Mouse (Mus musculus) left cerebral cortex, postnatal 14 days (tissue): Measurements from ENCODE around the gene Spindoc. TPM values are rescaled to one million over a fixed set of nuclear protein-coding genes. Genes with fewer than 3 reads are reported as not detected.

Experiments used
- DNase-seq, 2 experiments: peaks; one replicate each; pipeline ENCODE4 v3.0.0; 2021 to 2022; ENCODE audit warnings: low spot score in 2 of 2, mixed read lengths in 1 of 2
- intact Hi-C: fragments of 180-260 bp; cut with DNase I; formaldehyde crosslinking; loops from one replicate; pipeline ENCODE4 v1.15.1; 2025
- total RNA-seq, 2 experiments: library from RNA; stranded (reverse); gene quantifications; 2 replicates each; pipeline ENCODE4 v1.2.3; 2021

Spindoc gene
- total RNA-seq, 2 experiments from 2014 or later = 30.5 to 36.2 TPM

DNA sequence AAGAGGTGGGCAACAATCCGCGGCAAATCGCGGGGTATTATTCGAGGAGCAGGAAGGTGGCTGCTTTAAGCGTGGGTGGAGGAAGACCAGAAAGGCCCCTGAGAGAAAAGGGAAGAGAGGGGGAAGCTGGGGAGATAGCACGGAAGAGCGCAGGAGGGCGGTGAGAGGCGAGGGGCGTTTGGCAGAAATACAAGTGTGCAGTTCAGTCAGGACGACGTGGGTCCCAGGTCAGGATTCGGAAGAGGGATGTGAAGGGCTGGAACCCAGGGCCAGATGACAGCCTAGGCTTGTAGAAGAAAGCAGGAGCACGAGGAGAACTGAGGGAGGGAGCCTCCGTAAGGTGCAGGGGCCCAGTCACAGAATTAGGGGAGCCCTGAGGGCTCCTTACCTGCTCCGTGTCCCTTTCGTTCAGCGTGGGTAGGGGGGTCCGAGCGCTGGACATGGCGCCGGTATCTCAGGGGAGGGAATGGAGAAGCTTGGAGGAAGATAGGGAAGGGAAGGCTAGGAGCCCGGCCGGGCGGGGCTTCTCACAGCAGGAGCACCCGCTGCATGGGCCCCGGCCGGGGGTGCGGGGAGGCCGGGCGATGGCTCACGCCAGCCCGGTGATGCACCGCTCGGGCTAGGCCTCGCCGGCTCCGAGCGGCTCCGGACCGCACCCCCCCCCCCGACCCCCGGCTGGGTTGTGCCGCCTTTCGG lies 41.9 kb downstream of the Spindoc start:
- no peak for DNase-seq
- intact Hi-C loops = loop anchor here (2.0 to 10.0 kb wide), 4 partner anchors 62 to 286 kb away; partner anchors contain the start of genes 2700081O15Rik, Macrod1 and Rcor2

DNA sequence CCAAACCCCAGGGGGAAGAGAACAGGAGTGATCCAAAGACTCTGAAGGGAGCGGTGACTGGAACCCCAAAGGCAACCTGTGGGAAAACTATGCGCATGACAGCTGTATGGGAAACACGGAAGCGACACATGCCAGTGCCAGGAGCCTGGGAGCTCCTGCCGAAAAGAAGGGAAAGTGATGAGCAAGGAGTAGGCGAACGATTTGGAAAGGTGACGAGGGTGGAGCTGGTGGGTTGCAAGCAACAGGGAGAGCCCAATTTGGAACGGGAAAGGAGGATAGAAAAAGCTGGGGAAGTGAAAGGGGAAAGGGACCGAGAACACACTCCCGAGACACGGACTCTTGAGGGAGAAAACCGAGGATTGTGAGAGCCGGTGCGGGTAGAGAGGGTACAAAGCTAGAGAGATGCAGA lies 42.4 kb downstream of the Spindoc start:
- DNase-seq = peak; percentile 60 to 61

DNA sequence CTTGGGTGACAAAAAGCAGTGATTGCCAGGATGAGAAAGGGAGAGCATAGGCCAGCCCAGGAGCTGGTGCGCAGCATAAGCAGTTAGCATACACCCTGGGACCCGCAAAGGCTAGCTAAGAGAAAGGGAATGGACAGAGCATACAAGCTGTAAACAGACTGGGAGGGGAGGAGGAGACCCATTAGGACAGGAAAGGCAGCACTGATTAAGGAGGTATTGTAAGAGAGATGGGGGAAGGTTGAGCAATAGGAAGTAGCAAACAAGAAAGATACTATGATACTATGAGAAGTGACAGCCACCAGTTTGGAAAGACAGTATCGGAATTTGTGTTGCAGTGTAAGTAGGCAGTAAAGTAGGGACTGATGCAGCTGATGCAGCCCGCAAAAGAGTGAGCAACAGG lies 42.9 kb downstream of the Spindoc start:
- intact Hi-C loops = loop anchor here (2.0 to 10.0 kb wide), 4 partner anchors 61 to 285 kb away; partner anchors contain the start of genes 2700081O15Rik, Macrod1 and Rcor2
- DNase-seq = no peak

More for the DNA sequence above, 42.4 kb downstream of the Spindoc start:
- intact Hi-C loops = loop anchor here (2.0 to 10.0 kb wide), 4 partner anchors 62 to 286 kb away; partner anchors contain the start of genes 2700081O15Rik, Macrod1 and Rcor2

DNA sequence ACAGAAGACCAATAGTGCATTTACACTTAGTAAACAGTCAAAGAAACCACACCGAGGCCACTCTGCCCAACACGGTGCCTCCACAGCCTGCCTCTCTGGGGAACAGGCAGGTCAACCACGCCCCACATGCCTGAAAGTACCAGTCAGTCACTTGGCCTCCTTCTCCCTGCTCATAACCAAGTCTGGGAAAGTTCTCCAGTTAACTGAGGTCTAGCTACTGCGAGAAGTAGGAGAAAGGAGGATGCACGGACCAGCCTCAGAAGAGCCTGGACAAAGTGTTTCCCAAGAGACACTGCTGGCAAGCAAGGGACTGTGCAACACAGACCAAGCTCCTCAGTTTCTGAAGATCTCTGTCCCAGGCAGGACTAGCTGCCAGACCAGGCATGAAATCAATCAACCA lies 43.8 kb downstream of the Spindoc start:
- intact Hi-C loops = no loop called here
- DNase-seq = no peak

DNA sequence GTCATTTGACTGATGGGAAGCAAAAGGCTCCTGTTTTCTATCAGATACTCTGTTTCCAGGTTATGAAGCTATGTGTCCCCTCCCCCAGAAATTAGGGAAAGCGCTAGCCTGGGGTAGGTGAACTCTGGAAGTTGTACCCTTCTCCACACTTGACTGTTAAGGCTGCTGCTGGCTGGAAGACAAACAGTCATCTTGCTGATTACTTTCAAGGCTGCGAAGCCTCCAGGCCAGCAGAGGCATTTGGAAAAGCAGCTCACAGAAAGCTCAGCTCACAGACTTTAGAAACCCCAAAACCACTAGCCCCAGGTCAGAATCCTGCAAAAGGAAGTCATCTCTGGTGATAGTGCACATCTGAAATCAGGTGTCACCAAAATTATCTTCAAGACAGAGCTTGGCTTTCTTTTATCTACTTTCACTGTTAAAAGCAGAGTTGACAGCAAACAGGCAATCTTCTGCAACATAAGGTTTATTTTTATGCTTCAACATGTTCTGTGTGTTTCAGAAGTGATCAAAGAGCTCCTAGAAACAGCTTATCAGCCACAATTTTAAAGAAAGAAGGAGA lies 44.9 kb downstream of the Spindoc start:
- no peak for DNase-seq
- intact Hi-C loops = no loop called here

DNA sequence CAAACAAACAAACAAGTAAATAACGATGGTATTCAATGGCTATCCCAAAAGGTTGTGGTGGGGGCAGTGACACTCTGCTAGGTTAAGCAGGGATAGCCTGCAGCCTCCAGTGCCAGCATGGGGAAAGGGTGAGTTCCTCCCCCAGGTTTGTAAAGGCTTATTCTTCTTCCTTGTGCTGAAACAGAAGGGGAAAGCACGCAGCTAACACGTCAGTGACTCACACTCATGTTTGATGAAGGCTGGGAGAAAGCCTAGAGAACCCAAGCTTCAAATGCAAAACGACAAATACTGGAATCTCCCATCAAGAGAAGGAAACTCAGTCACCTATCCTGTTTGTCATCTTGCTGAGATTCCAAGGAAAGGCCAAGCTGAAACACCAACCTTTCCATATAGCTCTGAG lies 47.1 kb downstream of the Spindoc start:
- DNase-seq = peak; percentile 26 to 38
- intact Hi-C loops = no loop called here

DNA sequence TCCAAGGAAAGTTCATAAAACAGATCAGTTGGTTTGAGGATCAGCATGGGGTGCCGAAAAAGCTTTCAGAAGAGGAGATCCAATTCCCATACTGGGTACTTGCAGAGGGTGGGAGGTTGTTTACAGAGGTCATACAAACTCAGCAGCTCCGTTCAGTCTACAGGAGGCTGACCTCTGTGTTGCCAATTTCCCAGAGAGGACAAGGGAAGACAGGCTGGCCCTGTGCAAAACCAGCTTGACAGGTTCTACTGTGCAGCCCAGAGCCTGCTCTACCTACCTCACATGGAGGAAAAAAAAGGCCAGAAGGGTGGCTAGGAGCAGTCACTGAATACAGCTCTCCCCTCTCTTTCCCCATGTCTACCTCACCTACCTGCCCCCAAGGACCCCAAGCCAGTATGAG lies 48.7 kb downstream of the Spindoc start:
- intact Hi-C loops = no loop called here
- DNase-seq = no peak

DNA sequence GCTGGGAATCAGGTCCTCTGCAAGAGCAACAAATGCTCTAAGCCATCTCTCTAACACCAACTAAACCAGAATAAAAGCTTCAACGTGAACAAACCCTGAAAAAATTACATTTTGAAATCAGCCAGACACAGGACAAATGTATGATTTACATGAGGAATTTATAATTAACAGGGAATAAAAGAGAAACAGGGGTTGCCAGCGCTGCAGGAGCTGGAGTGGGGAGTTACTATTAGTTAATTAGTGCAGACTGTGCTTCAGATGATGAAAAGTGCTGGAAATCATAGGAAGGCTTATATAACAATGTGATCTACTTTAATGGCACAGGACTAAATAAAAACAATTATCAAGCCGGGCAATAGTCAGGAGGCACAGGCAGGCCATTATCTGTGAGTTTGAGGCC lies 61.4 kb downstream of the Spindoc start:
- intact Hi-C loops = no loop called here
- no peak for DNase-seq

DNA sequence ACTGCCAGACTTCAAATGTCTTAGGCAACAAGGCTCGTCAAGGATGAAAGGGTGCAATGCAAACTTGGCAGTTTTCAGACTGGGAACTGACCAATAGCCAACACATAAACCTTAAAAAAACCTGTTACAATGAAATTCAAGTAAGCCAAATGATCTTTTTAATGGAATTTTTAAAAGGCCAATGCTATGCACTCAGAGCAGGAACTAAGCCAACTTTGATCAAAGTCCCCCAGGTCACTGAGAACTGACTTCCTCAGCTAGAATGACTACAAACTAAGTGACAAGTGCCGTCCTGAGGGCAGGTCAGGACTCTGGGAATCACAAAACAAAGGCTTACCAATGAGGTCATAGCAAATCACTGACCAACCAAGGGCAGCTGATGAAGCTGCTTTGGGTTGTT lies 62.6 kb downstream of the Spindoc start:
- DNase-seq = no peak
- intact Hi-C loops = no loop called here

DNA sequence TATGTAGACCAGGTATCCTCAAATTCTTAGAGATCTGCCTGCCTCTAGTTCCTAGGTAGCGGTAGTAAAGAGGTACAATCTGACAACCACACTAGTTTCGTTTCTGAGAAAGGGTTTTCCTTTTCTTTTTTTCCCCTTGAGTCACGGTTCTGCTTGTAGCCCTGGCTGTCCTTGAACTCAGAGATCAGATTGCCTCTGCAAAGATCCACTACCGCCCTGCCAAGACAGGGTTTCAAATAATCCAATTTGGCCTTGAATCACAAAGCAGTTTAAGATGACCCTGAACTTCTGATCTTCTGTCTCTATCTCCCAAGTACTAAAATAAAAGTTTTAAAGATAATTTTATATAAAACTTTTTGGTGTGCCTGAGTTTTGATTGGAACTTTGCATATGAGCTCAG lies 65.1 kb downstream of the Spindoc start:
- no peak for DNase-seq
- intact Hi-C loops = no loop called here

DNA sequence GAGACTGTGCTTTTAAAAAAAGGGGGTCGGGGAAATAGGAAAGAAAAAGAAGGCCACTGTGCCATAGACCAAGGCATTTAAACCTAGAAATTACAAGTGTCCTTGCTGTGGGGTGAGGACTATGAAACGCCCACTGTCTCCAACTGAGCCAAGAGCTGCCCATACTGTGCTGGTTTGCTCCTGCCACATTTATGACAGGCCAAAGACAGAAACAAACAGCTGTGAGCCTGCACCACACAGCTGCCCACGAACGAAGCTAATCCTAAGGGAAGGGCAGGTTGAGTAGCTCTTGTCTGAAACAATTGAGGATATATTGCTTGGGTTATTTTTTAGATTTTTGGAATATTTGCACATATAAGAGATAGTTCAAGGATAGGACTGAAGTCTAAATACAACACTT lies 66.0 kb downstream of the Spindoc start:
- intact Hi-C loops = no loop called here
- no peak for DNase-seq

DNA sequence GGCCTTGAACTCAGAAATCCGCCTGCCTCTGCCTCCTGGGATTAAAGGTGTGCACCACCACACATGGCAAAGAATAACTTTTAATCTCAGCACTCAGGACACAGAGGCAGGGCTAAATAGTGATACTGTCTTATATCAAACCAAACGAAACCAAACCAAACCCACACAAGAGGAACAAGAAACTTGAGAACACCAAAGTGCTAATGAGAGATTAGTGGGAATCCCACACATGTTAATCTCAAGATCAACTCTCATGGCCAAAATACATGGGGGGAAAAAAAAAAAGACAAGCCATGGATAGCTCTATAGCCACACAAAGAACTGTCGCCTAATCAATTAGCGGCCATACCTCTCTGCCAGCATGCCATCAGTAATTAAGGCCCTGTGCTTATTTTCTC lies 67.2 kb downstream of the Spindoc start:
- intact Hi-C loops = no loop called here

DNA sequence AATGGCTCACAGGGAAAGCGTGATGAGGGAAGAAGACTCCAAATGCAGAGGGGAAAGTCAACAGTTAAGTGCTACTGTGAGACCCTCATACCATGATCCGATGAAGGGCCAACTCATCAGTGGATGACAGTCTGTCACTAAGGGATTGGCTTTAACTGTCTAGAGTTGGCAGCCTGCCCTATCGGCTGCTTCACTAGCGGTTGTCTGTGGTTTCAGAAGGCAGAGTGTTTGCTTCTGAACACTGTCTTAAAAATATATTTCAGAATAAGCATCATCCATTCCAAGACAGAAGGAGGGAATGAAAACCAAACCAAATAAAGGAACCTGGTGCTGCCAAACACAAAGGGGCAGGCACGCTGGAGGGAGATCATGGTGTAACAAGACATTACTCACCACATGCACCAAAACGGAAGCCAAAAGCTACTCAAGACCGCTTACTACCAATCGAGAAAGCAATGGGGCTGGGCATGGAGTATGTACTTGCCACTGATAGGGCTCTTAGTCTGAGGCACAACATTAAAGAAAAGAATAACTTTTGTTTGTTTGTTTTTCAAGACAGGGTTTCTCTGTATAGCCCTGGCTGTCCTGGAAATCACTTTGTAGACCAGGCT lies 67.7 kb downstream of the Spindoc start:
- DNase-seq = peak; percentile 61 to 67
- intact Hi-C loops = no loop called here

More for the DNA sequence above, 67.2 kb downstream of the Spindoc start:
- no peak for DNase-seq

DNA sequence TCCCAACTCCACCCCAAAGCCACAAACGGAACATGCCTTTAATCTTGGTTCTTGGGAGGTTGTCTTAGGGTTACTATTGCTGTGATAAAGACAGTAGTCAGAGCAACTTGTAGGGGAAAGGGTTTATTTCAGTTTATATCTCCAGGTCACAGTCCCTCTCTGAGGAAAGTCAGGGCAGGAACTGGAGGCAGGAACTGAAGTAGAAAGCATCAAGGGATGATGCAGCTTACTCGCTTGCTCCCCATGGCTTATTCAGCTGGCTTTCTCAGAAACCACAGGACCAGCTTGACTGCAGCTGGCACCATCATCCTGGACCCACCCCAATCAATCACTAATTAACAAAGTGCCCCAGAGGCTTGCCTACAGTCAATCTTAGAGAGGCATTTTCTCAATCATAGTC lies 69.1 kb downstream of the Spindoc start:
- intact Hi-C loops = no loop called here
- no peak for DNase-seq

DNA sequence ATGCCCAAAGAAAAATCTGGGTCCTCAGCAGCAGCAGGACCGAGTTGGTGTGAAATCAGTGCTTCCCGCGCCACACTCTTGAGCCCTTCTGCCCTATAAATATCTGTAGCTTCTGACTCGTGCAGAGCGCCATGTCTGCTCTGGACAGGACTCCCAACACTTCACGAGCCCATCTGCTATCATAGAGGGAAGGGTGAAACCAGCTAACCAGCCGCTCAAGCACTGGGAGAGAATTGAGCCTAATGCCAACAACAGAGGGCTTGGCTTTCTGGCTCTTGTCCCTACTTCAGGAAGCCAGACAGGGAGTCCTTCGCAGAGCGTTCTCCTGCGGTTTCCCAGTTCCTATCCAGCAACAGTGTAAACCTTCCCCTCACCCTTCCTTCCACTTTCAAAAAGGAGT lies 71.5 kb downstream of the Spindoc start:
- intact Hi-C loops = no loop called here
- no peak for DNase-seq

DNA sequence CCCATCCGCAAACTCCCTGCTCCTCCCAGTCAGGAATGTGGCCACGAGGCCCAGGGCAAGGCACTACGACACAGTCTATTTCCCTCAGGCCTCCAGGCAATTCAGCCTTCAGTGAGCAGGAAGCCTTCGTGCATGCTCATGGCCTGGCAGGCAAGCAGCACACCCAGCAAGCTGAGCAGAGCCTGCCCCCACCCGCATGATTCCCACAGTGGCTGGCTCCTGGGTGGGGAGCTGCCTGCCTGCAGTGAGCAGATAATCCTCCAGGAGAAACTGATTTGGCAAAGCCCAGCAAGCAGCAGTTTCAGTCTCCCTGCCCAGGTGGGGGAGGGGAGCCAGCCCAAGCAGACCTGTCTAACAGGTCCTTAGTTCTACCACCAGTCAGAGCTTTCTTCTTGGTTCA lies 72.1 kb downstream of the Spindoc start:
- peak; percentile 47 to 55 for DNase-seq
- intact Hi-C loops = no loop called here

DNA sequence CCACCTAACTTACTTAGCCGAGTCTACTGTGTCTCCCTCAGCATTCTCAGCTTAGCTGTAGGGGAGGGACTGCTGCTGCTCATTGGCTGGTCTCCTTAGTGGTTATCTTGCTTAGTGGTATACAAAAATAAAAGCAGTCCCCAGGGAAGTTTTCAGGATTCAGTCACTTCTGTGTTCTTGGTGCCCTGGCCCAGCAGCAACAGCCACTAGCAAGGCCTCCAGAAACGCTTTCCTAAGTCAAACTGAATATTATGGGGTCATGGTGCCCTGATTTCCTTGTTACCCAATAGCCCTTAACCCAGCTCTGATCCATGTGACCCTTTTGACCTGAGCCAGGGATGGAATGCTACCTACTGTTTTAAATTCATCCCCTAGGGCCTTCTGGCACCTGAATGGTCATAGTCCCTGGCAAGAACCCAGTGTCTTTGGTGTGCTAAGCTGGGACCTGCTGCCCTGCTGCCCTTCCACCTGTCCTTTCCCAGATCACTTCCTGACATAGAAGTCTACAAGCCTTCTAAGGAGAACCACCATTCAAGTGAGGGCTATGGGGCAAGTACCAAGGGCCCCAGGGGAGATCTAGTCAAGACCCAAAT lies 73.0 kb downstream of the Spindoc start:
- no peak for DNase-seq
- intact Hi-C loops = no loop called here

DNA sequence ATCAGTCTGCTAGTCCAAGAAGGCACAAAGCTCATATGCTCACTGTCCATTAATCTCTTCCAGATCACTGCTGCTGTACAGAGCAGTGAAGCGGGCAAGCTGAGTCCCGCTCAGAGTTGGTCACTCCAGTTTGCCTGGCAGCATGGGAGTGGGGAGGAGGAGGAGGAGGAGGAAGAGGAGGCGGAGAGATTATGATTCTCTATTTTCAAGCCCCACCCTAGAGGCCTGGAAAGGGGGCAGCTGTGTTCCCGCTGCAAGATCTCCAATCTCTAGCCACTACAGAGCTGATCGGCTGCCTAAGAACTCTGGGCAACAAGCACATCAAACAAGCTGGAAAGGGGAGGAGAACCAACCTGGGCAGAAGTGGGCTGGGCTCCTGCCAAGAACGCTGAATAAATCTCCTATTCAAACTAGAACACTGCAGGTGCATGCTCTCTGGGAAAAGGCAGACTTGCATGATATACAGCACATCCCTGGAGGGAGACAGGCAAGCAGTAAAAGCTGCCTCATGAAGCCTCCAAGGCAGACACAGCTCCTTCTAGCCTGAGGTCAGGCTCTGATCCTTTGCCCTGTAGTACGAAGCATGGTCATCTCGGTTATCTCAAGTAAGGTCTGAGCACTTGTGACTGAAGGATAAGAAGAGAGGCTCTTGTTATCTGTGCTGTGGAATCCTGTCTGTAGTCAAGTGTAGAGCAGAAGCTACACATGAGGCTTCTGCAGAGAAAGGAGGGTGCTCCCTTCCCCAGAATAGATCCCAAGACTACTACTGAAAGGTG lies 74.6 kb downstream of the Spindoc start:
- intact Hi-C loops = no loop called here
- peak; percentile 41 to 45 for DNase-seq

DNA sequence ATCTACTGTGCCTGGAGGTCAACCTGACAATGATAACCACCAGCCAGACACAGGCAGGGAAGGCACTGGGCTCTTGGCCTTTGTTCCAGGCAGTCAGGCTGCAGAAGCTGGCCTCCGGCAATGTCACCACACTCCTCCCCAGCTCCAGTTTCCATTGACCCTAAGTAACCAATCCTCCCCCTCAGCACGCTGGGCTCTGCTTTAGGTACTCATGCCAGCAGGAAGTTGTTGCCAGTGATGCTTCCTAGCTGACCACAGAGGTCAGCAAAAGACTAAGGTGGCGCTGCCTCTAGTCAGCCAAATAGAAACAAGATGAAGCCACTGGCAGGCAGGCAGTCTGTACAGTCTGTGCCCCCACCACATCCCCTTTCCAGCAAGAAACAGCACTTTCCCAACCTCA lies 75.8 kb downstream of the Spindoc start:
- intact Hi-C loops = no loop called here
- no peak for DNase-seq
